Mouse (Mus musculus) ovary, postnatal 36 days (tissue): ENCODE measurements at regions not wholly inside any gene's neighbourhood (a gene's known extent, or its start where the extent isn't known, plus 50 kb on each side); places are given as distances from the start of the nearest gene placed in this dataset.

Experiments used
- DNase-seq: peaks from one replicate; pipeline ENCODE4 v3.0.0; 2022; ENCODE audit warnings: low spot score, mixed read lengths

DNA sequence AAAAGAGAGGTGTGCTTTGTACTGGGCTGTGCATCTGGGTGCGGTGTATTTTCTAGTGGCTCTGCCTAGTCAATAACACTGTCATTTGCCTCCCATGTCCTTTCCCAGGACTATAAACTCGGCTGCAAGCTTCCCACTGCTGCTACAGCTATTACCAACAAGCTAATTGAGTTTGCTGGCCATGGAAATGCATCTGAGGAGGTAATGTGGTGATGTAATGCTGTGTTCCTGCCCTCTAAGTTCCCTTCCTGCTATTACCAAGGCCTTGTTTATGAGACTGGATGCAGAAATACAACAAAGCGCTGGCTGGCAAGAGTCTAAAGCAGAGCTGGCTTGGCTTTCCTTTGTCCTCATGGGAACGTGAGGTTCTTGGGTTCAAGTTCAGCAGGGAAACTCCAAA is 533.0 kb upstream of the Castor2 start:
- no peak for DNase-seq

DNA sequence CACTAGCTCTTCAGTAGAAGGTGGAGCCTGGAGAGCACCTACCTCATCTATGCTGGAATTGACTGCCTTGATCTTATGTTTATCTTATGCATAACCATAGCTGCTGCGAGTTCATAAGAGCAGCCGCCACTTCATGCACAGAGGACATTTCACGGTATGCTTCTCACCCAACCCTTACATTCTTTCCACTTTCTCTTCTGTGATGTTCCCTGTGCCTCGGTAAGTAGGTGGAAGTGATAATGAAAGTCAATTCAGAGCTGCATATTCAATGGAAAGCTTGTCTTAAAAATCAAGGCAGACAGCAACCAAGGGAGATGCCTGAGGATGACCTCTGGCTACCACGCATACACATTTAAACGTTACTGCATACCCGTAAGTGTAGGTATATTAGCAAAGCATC is 548.9 kb upstream of the Castor2 start:
- no peak for DNase-seq

DNA sequence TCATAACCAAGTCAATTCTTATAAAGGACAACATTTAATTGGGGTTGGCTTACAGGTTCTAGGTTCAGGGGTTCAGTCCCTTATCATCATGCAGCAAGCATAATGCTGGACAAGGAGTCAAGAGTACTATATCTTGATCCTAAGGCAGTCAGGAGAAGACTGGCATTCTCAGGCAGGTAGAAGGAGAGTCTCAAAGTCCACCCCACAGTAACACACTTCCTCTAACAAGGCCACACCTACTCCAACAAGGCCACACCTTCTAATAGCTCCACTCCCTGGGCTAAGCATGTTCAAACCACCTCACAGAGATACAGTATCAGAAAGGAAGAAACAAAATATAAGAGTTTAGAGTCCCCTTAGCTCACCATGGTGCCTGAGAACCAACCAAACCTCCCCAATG is 557.3 kb upstream of the Castor2 start:
- no peak for DNase-seq

DNA sequence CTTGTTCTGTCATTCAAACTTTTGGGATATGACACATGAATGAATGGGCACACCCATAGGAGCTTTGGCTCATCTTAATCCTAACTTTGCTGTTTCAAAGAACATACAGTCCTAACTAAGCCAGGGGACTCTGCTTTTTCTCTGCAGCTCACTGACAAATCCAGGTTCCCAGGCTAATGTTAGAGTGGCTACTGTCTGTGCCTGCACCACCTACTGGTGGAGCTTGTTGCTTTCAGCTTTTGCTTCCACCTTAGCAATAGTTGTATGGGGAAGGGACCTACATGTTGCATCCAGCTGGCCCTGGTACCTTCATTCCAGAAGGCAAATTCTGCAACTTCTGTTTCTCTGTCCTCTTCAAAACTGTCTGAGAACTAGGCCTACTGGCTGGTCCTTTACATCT is 566.8 kb upstream of the Castor2 start:
- DNase-seq = no peak

DNA sequence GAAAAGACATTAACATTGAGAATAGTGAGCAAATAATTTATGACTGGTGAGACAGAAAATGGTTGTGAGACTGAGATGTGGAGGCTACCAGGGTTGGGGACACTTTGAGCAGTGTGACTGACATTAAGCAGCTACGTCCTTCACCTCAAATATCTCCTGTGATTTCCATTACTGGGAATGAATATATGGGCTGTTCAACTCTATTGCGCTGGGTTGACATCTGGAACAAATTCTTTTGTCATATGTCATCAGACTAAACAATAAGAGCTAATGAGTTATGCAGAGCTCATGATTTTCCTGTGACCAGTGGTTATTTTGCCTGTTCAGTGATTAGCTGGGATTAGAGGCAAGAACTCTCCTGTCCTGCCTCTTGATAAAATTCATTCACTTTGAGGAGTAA is 593.9 kb upstream of the Castor2 start:
- DNase-seq = no peak

DNA sequence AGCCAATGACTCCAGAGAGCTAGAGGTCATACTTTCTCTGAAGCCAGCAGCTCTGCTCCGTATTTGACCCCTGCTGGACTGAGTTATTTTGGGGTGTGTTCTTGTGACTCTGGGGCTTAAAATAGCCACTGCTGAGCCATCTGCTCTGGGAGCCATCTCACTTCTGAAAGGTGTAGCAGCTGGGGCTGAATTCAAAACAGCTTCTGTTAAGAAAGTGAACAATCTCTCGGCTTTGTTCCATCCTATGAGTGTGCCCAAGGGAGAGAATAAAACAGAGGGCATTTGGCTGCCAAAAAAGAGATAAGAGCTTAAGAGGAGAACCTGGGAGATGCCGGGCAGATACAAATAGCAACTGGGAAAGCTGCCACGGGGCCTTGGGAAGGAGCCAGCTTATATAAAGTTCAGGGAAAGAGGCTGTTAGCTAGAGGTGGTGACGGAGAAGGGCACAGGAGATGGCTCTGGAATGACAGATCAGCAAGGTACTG is 611.7 kb upstream of the Castor2 start:
- peak; percentile 47 for DNase-seq

DNA sequence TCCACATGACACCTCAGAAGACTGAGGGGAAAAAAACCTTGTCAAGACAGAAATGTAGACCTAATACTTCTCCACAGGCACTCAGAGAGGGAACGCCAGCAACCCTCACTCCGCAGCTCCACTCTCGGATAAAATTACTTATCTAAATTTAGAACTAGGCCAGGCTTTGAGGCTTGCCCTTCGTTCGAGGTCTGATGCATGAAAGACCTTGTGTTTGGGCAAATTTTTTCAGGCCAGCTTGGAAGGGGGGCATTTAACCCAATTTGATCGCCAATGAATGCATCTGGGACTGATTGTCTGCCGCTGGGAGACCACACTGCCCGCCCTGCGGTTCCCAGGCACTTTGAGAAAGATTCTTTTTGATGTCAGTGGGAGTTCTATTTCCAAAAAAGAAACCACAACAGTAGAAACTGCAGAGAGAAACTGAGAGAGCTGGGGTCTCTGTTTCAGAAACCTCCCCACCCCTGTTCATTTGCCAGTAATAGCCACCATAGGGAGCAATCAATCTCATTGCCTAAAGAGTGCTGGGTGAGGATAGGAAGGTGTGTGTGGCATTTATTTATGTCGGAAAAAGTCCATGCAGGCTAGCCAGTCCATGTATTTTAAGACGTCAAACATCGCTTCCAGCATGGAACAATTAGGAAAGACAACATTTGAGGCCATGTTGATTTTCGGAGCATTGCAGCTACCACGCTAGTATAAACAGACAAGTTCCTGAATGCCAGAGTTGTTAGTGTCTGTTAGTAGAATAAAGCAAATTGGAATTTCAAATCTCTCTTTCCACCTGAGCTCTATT is 617.0 kb upstream of the Castor2 start:
- DNase-seq = no peak

DNA sequence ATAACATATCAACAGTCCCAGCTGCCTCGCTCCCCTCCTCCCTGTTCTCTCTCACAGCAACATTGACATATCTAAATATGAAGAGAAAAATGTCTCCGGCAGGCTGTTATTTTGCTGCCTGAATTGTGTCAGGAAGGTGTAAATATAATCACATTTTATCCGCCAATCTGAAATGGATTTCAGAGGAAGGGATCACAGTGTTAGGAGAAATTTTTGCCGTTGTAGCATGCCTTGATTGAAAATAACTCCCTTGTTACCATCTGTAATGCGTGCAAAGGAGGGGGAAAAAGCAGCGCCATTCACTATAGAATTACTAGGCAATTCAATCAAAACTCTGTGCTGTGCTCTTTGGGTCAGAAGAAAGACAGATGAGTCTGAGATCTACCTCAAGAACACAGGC is 620.3 kb upstream of the Castor2 start:
- DNase-seq = no peak

DNA sequence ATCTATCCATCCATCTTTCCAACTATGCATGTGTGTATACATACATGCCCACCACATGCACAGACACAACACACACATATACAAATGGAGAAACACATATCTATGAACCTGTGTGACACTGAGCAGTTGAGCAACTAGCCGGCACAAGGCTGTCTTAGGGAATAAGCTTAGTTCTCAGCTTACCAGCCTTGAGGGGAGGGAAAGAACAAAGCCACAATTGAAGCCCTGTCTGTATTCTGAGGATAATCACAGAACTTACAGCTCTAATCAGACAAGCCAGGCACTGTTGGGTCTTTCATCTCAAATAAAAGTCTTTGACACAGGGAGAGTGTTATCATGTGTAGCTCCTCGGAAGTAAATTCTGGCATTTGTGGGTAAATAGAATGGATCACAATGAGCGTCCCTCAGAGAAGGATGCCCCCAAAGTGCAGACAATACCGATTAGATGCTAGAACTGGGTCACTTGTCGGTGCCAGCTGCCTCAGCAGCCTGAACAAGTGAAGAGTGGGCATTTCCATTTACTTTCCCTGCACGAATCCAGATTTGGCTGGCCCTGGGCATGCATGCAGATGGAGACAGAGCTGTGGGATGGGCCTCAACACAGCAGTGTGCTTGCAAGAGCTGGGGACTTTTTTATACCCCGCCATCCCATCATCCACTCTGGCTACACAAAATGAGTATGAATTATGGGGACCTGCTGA is 646.0 kb upstream of the Castor2 start:
- no peak for DNase-seq

DNA sequence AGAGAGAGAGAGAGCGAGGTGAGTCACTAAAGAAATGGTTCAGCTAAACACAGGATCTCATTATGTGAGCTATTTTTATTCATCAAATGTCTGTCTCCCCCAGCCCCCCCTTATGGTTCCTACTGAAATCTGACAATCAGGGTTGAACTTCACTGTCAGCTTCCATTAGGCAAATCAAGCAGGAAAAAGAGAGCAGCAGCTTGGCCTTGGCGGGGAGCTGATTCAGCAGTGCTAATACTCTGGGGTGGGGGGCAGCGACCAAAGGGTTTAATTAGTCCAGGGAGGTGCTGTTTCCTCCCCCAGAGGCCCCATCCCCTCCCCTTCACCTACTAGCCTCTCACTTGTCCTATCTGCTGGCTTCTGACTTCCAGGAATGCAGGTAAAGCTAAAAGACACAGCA is 649.6 kb upstream of the Castor2 start:
- DNase-seq = no peak

DNA sequence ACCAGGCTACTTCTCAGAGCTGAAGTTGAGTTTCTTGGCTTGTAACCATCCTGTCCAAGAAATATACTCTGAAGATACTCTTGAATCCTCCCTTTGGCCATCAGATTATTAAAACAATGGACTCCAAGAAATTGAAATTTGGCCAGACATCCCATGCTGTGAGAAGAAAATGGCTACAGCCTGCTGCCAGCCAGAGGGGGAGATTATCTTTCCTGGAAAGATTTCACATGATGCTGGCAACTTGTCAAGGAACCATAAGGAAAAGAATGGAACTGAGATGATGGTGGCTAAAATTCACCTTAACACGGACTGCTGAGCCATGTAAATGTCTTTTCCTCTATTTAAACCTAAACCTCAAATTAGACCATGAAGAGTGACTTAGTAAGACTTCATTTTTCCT is 698.7 kb upstream of the Castor2 start:
- DNase-seq = no peak

DNA sequence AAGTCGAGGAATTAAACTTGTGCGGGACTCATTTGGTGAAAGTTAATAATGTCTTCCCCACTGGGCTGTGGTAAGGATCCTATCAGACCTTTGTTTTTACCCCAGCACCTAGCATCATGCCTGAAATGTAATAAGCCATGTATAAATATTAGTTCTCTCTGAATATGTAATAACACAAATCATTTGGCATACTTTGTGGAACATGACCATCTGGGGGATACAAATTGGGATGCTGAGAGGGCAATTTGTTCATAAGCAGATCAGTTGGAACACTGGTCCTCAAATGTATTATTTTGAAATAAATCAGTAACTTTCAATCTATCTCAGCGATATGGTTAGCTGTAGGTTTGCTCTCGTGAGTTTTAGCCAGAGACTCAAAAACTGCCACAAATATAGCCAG is 709.6 kb upstream of the Castor2 start:
- DNase-seq = no peak

DNA sequence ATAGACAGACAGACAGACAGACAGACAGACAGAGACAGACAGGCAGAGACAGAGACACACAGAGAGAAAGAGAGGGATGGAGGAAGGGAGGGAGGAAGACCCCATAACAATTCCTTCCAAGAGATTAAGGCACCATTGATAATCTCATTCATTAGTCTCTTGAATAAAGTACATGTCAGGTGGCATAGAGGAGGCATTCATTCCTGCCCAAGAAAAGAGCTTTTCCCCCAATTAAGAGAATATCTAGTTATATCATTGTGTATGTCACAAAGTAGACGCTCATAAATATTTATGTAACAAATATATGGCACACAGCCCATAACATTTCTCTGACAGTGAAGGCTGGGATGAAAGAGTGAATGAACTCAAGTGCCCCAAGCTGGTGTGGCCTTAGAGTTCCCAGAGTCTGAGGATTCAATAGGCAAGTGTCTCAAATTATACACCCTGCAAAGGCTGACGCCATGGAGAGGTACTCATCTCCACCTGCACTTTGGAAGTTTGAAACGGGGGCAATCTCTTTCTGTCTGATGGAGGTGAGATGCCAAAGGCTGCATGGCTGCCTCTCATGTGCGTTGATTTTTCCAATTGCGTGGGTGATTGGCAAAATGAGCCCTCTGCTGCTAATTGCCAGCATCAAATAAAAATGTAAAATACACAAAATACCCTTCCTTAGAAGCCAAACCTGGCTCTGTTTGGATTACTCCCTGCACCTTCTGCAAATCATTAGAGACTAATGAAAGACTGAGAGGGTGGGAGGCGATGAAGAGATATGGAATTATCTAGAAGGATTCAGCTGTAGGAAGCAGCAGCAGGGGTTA is 710.3 kb upstream of the Castor2 start:
- no peak for DNase-seq

DNA sequence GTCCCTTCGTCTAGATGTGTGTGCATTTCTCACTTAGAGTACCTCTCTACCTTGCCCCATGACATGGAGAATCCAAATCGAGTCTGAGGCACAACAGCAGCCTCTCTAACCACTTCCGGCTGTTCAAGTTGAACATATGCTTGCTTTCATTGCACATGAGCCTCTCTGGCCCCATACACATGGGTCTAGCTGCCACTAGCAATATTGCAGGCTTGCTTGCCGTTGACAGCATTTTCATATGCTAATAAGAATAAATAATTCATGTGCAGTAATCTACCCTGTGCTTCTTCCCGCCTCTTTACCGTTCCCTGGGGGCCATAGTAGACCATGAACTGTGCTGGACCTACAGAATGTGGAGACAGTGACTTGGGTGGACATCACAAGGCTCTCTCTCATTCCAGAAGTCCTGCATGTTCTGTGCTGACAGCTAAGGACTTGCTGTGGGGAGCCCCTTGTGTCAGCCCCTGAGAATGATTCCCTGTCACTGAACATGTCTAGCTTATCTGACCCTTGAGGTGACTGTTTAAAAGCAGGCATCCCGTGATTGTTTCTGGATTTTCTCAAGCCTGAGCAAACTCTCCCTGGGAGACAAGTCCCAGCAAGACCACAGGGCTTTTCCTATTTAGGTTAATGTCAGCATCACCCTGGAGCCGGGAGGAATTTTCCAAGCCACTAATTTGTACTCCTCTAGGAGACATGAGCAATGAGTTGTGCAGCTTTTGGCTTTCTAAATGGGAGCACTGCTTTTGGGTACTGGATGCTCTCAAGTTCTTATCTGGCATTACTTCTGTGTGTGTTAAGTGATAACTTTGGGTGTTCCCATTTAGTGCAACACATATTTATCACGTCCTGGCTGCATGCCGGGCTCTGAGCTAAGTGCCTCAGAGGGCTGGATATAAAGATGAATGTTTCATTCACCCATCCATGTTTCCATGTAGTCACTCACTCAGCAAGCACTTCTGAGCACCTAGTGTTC is 713.8 kb upstream of the Castor2 start:
- no peak for DNase-seq

DNA sequence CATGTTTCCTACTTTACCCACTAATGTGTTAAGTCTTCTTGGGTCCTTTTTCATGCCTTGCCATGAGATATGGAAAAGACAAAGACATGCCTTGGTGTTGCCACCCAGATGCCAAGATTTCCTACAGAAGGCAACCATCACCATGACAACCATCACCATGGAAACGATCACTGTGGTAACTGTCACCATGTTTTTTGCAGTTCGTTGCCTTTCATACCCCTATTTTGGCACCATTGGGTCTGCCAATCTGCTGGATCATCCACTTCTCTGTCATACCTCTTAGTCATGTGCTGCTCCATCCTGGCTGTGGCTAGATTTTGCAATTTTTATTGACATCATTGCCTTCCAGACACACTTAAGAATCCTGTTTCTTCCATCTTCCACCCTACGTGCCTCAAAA is 733.7 kb upstream of the Castor2 start:
- DNase-seq = no peak

DNA sequence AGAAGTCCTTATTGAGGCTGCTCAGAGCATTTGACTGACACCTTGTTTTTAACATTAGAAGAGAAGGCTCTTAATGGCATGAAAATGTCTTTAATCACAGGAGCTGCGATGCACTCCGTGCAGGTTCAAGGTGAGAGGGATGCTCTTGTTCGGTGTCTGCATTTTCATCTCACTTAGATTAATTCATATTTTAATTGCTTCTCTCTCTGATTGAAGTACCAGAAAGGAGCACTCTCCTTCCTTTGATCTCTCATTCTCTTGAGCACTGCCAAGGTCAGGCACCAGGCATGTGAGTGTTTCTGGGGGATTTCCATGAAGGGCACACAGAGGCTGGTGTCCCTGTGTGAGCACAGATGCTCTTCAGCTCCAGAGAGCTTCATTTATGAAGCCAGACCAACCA is 752.0 kb upstream of the Castor2 start:
- no peak for DNase-seq

DNA sequence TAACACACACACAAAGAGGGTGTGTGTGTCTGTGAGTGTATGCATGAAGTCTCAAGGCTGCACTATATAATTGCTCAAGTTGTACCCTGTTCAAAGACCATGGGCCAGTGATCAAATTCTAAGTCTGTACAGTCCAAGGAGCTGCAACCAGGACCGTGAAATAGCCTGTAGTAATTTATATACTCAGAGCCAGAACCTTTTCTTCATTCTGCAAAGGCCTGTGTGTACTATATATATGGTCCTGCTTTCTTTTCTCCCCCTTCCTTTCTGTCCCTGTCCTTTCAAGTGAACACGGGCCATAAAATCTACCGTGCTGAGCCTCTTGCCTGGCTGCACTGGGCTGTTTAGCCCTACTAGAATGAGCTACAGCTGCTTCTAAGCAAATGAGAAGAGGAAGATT is 757.5 kb upstream of the Castor2 start:
- DNase-seq = no peak

DNA sequence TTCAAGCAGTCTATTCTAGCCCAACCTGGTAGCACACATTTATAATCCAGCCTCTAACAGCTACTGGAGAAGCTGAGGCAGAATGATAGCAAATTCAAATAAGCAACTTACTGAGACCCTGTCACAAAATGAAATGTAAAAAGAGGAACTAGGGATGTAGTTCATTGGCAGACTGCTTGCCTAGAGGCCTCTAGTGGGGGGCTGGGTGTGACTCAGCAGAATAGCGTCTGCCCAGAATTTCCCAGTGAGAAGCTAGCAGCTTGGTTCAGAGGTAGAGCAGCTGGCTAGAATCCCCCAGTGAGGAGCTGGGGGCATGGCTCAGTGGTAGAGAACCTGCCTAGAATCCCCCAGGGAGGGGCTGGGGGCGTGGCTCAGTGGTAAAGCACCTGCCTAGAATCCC is 777.5 kb upstream of the Auts2 start:
- no peak for DNase-seq

DNA sequence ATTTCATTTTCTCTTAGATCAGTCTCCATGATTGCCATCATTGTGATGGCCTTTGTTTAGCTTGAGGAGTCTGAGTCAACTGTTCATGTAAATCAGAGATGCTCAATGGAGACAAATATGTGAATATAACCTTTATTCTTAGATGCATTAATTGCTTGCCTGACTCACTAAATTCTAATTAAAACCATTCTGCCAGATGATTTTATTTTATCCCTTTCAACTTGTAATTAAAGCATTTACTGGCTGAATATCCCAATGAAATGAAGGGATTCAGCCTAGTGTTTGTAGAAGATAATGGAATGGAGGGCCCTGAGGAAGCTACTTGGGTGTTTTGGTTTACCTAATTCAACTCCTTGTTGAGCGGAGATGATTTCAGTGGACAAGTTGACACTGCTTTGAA is 777.1 kb upstream of the Auts2 start:
- no peak for DNase-seq

DNA sequence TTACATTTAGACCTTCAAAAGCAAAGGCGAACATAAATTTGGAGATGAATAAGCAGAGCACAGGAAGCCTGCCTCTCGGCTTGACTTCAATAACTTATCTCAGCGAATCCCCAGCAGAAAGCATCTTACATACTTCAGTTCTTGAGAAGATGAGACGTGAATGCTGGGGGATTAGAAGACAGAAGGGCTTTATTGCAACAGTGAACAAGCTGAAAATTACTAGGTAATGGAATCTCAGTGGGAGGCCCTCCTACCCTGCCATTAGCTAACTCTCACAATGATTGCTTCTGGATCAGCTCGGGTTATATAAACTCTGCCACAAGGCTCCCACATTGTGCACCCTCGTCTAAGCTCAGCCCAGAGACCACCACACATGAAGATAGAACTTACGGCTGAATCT is 770.9 kb upstream of the Auts2 start:
- no peak for DNase-seq
